Mouse (Mus musculus): ENCODE data around the gene Als2cl. TPM values are rescaled to one million over a fixed set of nuclear protein-coding genes. Genes with fewer than 3 reads are reported as not detected.

The Als2cl gene
- polyA plus RNA-seq, 1 experiment from 2014 or later, result 2.7 TPM

GRCm38 (mm10) chr9:110922759-110923158, 43.1 kb downstream of the Als2cl start:
- H3K27me3 ChIP-seq (replicated peaks; ENCODE audit: control insufficient read depth, insufficient read depth, low read length), result no peaks in the 10 kb centered on the region
- no peak overlapping the region for H3K27ac ChIP-seq (ENCODE audit: low read depth, low read length)
- 18% methylated on average over 7 of the region's 7 CpGs for WGBS
- H3K4me2 ChIP-seq (ENCODE audit: low read length), result no peak overlapping the region
- ATAC-seq, result no peak
- H3K4me3 ChIP-seq (ENCODE audit: low read length), result no peak overlapping the region
- no peaks in the 10 kb centered on the region for H3K9me3 ChIP-seq (ENCODE audit: control insufficient read depth, low read length)
- no peak overlapping the region for H3K9ac ChIP-seq (ENCODE audit: low read depth, low read length)
- H3K36me3 ChIP-seq (ENCODE audit: control insufficient read depth, insufficient read depth, low read length), result no peaks in the 10 kb centered on the region
- peaks cover 2% of the 10 kb centered on the region; the same call in 1 of the 2 replicates for H3K4me1 ChIP-seq (ENCODE audit: control insufficient read depth, insufficient read depth, low read depth, low read length)

GRCm38 (mm10) chr9:110931573-110931972, 51.9 kb downstream of the Als2cl start:
- 0 out of 2 replicates have a peak overlapping the region, but pooled peaks have one; percentile 17 for H3K27ac ChIP-seq (ENCODE audit: low read depth, low read length)
- H3K36me3 ChIP-seq (ENCODE audit: control insufficient read depth, insufficient read depth, low read length), result no peaks in the 10 kb centered on the region
- H3K9ac ChIP-seq (ENCODE audit: low read depth, low read length), result no peak overlapping the region

GRCm38 (mm10) chr9:110933850-110934437, 54.3 kb downstream of the Als2cl start:
- WGBS, result 35% methylated on average over 12 of the region's 12 CpGs
- no peak overlapping the region for H3K9ac ChIP-seq (ENCODE audit: low read depth, low read length)
- ATAC-seq, result peak; percentile 87
- H3K27ac ChIP-seq (ENCODE audit: low read depth, low read length), result peak overlapping the region; percentile 81
- peaks cover 7% of the 10 kb centered on the region for H3K4me1 ChIP-seq (ENCODE audit: control insufficient read depth, insufficient read depth, low read depth, low read length)
- no peaks in the 10 kb centered on the region for H3K36me3 ChIP-seq (ENCODE audit: control insufficient read depth, insufficient read depth, low read length)
- H3K4me2 ChIP-seq (ENCODE audit: low read length), result no peak overlapping the region
- H3K4me3 ChIP-seq (ENCODE audit: low read length), result no peak overlapping the region
- no peaks in the 10 kb centered on the region for H3K9me3 ChIP-seq (ENCODE audit: control insufficient read depth, low read length)
- H3K27me3 ChIP-seq (replicated peaks; ENCODE audit: control insufficient read depth, insufficient read depth, low read length), result no peaks in the 10 kb centered on the region

More at GRCm38 (mm10) chr9:110931573-110931972, 51.9 kb downstream of the Als2cl start:
- Histone ChIP-seq H3K4me3 (ENCODE audit: low read length) (no peak overlapping the region), H3K27me3 (replicated peaks; ENCODE audit: control insufficient read depth, insufficient read depth, low read length) (no peaks in the 10 kb centered on the region), H3K4me1 (ENCODE audit: control insufficient read depth, insufficient read depth, low read depth, low read length) (peaks cover 7% of the 10 kb centered on the region), H3K4me2 (ENCODE audit: low read length) (no peak overlapping the region), H3K9me3 (ENCODE audit: control insufficient read depth, low read length) (no peaks in the 10 kb centered on the region)
- ATAC-seq, result peak; percentile 44; the same call in 1 of the 2 replicates
- 44% methylated on average over 6 of the region's 6 CpGs for WGBS

- no peak overlapping the region for H3K4me2 ChIP-seq (ENCODE audit: low read length)
- 79% methylated on average over 7 of the region's 7 CpGs for WGBS
- ATAC-seq, result no peak
- no peaks in the 10 kb centered on the region for H3K27me3 ChIP-seq (replicated peaks; ENCODE audit: control insufficient read depth, insufficient read depth, low read length)
- no peaks in the 10 kb centered on the region for H3K9me3 ChIP-seq (ENCODE audit: control insufficient read depth, low read length)
- H3K4me3 ChIP-seq (ENCODE audit: low read length), result no peak overlapping the region
- peaks cover 7% of the 10 kb centered on the region for H3K4me1 ChIP-seq (ENCODE audit: control insufficient read depth, insufficient read depth, low read depth, low read length)
- no peak overlapping the region for H3K9ac ChIP-seq (ENCODE audit: low read depth, low read length)
- no peaks in the 10 kb centered on the region for H3K36me3 ChIP-seq (ENCODE audit: control insufficient read depth, insufficient read depth, low read length)
- H3K27ac ChIP-seq (ENCODE audit: low read depth, low read length), result no peak overlapping the region
Observed at GRCm38 (mm10) chr9:110935941-110936340, 56.3 kb downstream of the Als2cl start.

GRCm38 (mm10) chr9:110937506-110938490, 58.1 kb downstream of the Als2cl start:
- 73% methylated on average over 12 of the region's 12 CpGs for WGBS
- Histone ChIP-seq H3K4me1 (ENCODE audit: control insufficient read depth, insufficient read depth, low read depth, low read length) (peaks cover 7% of the 10 kb centered on the region), H3K4me3 (ENCODE audit: low read length) (no peak overlapping the region), H3K27ac (ENCODE audit: low read depth, low read length) (no peak overlapping the region), H3K27me3 (replicated peaks; ENCODE audit: control insufficient read depth, insufficient read depth, low read length) (no peaks in the 10 kb centered on the region), H3K9ac (ENCODE audit: low read depth, low read length) (no peak overlapping the region), H3K36me3 (ENCODE audit: control insufficient read depth, insufficient read depth, low read length) (no peaks in the 10 kb centered on the region), H3K9me3 (ENCODE audit: control insufficient read depth, low read length) (no peaks in the 10 kb centered on the region), H3K4me2 (ENCODE audit: low read length) (no peak overlapping the region)
- ATAC-seq, result no peak

- Histone ChIP-seq H3K4me3 (ENCODE audit: low read length) (no peak overlapping the region), H3K4me2 (ENCODE audit: low read length) (no peak overlapping the region), H3K27me3 (replicated peaks; ENCODE audit: control insufficient read depth, insufficient read depth, low read length) (peaks cover 12% of the 10 kb centered on the region), H3K4me1 (ENCODE audit: control insufficient read depth, insufficient read depth, low read depth, low read length) (no peaks in the 10 kb centered on the region; the same call in 1 of the 2 replicates), H3K36me3 (ENCODE audit: control insufficient read depth, insufficient read depth, low read length) (no peaks in the 10 kb centered on the region), H3K27ac (ENCODE audit: low read depth, low read length) (no peak overlapping the region), H3K9ac (ENCODE audit: low read depth, low read length) (no peak overlapping the region), H3K9me3 (ENCODE audit: control insufficient read depth, low read length) (no peaks in the 10 kb centered on the region)
- WGBS, result 34% methylated on average over 13 of the region's 13 CpGs
- ATAC-seq, result peak; percentile 27
Observed at GRCm38 (mm10) chr9:110944265-110944664, 64.6 kb downstream of the Als2cl start.

GRCm38 (mm10) chr9:110945343-110945742, 65.7 kb downstream of the Als2cl start:
- peak overlapping the region; percentile 31; the same call in 1 of the 2 replicates for H3K4me2 ChIP-seq (ENCODE audit: low read length)
- no peaks in the 10 kb centered on the region for H3K9me3 ChIP-seq (ENCODE audit: control insufficient read depth, low read length)
- H3K4me3 ChIP-seq (ENCODE audit: low read length), result no peak overlapping the region
- 21% methylated on average over 18 of the region's 18 CpGs for WGBS
- no peak overlapping the region for H3K9ac ChIP-seq (ENCODE audit: low read depth, low read length)
- ATAC-seq, result no peak
- H3K27me3 ChIP-seq (replicated peaks; ENCODE audit: control insufficient read depth, insufficient read depth, low read length), result peaks cover 12% of the 10 kb centered on the region
- no peaks in the 10 kb centered on the region; the same call in 1 of the 2 replicates for H3K4me1 ChIP-seq (ENCODE audit: control insufficient read depth, insufficient read depth, low read depth, low read length)
- no peaks in the 10 kb centered on the region for H3K36me3 ChIP-seq (ENCODE audit: control insufficient read depth, insufficient read depth, low read length)
- H3K27ac ChIP-seq (ENCODE audit: low read depth, low read length), result no peak overlapping the region

- Histone ChIP-seq H3K9ac (ENCODE audit: low read depth, low read length) (no peak within 1 kb of the TSS), H3K4me2 (ENCODE audit: low read length) (peak within 1 kb of the TSS; percentile 31; the same call in 1 of the 2 replicates), H3K4me1 (ENCODE audit: control insufficient read depth, insufficient read depth, low read depth, low read length) (no peaks in the 10 kb centered on the region; the same call in 1 of the 2 replicates), H3K27ac (ENCODE audit: low read depth, low read length) (no peak within 1 kb of the TSS), H3K27me3 (replicated peaks; ENCODE audit: control insufficient read depth, insufficient read depth, low read length) (peaks cover 12% of the 10 kb centered on the region), H3K9me3 (ENCODE audit: control insufficient read depth, low read length) (no peaks in the 10 kb centered on the region), H3K36me3 (ENCODE audit: control insufficient read depth, insufficient read depth, low read length) (no peaks in the 10 kb centered on the region), H3K4me3 (ENCODE audit: low read length) (no peak within 1 kb of the TSS)
- no peak for ATAC-seq
- WGBS, result 20% methylated on average over 11 of the region's 11 CpGs
Observed at GRCm38 (mm10) chr9:110945926-110946325, 66.3 kb downstream of the Als2cl start, which contains the start of gene Tdgf1. TSS of gene Tdgf1 (minus strand) at chr9:110946158.

GRCm38 (mm10) chr9:110946548-110947044, 66.9 kb downstream of the Als2cl start:
- Histone ChIP-seq H3K9me3 (ENCODE audit: control insufficient read depth, low read length) (no peaks in the 10 kb centered on the region), H3K27ac (ENCODE audit: low read depth, low read length) (no peak overlapping the region), H3K36me3 (ENCODE audit: control insufficient read depth, insufficient read depth, low read length) (no peaks in the 10 kb centered on the region), H3K4me1 (ENCODE audit: control insufficient read depth, insufficient read depth, low read depth, low read length) (no peaks in the 10 kb centered on the region; the same call in 1 of the 2 replicates), H3K4me2 (ENCODE audit: low read length) (no peak overlapping the region), H3K9ac (ENCODE audit: low read depth, low read length) (no peak overlapping the region), H3K4me3 (ENCODE audit: low read length) (no peak overlapping the region), H3K27me3 (replicated peaks; ENCODE audit: control insufficient read depth, insufficient read depth, low read length) (peaks cover 12% of the 10 kb centered on the region)
- 15% methylated on average over 20 of the region's 20 CpGs for WGBS
- no peak for ATAC-seq
